Mouse (Mus musculus) hindbrain, embryonic 12.5 days (tissue): Measurements from ENCODE around the gene Opcml. TPM values are rescaled to one million over a fixed set of nuclear protein-coding genes. Genes with fewer than 3 reads are reported as not detected.

Experiments used
- ATAC-seq: fragments of 200-750 bp; cut with Nextera tagmentation; 2 replicates; pipeline ENCODE4 v1.8.0; 2017; ENCODE audit warnings: moderate TSS enrichment; ENCODE audit not compliant: low FRiP score
- H3K27ac ChIP-seq: fragments of 300-500 bp; sonication (generic); 2 replicates; pipeline ENCODE4 v1.5.1; 2016; ENCODE audit warnings: mild to moderate bottlenecking
- H3K27me3 ChIP-seq: fragments of 300-500 bp; sonication (generic); 2 replicates; pipeline ENCODE4 v1.6.1; 2016; ENCODE audit warnings: mild to moderate bottlenecking
- H3K36me3 ChIP-seq: fragments of 300-500 bp; sonication (generic); 2 replicates; pipeline ENCODE4 v1.6.1; 2016; ENCODE audit warnings: mild to moderate bottlenecking
- H3K4me1 ChIP-seq: fragments of 300-500 bp; sonication (generic); 2 replicates; pipeline ENCODE4 v1.6.1; 2016
- H3K4me2 ChIP-seq: fragments of 300-500 bp; sonication (generic); replicated peaks from 2 replicates; pipeline ENCODE4 v1.6.1; 2016; ENCODE audit warnings: mild to moderate bottlenecking
- H3K4me3 ChIP-seq: fragments of 300-500 bp; sonication (generic); 2 replicates; pipeline ENCODE4 v1.5.1; 2016; ENCODE audit warnings: mild to moderate bottlenecking
- H3K9ac ChIP-seq: fragments of 300-500 bp; sonication (generic); 2 replicates; pipeline ENCODE4 v1.6.1; 2016; ENCODE audit warnings: mild to moderate bottlenecking, moderate library complexity
- H3K9me3 ChIP-seq: fragments of 300-500 bp; sonication (generic); replicated peaks from 2 replicates; pipeline ENCODE4 v1.6.1; 2016; ENCODE audit warnings: mild to moderate bottlenecking
- WGBS: fragments of 180-500 bp; shearing (Covaris S2); methylation state at CpG from one replicate; pipeline ENCODE4 v1.1.7; 2016; 5-methylcytosine and 5-hydroxymethylcytosine counted together
- microRNA-seq: library from miRNA; unstranded; fragments of <30 nt; microRNA quantifications from one replicate; pipeline ENCODE4, GENCODE M21; 2017
- polyA plus RNA-seq: library from polyadenylated mRNA; unstranded; fragments of >200 nt; fragmentation: Nextera tagmentation; extraction: Ambion mirVana; gene quantifications from 2 replicates; pipeline ENCODE4 v1.2.1, GENCODE M21; 2016

Gene Opcml
- polyA plus RNA-seq, 1 experiment from 2014 or later: 10.8 TPM

DNA sequence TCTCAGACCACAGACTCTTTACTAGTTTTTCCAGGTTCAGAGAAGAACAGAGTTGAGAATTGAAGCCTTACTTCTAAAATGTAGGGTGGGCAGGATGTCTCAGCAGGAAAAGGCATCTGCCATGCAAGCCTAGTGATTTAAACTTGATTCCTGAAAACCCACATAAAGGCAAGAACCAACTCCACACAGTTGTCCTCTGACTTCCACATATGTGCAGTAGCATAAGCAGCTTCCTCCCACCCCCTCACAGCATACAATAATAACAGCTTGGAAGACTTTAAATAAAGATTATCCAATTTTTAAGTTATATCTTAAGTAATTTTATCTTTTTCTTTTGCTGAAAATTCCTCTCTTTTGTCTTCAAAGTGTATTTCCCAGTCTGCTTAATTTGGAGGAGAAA, 1150.3 kb downstream of the Opcml start:
- Histone ChIP-seq H3K4me3 (no peak overlapping the region), H3K9me3 (no peaks in the 10 kb centered on the region), H3K27ac (no peak overlapping the region), H3K36me3 (no peaks in the 10 kb centered on the region), H3K27me3 (no peaks in the 10 kb centered on the region), H3K9ac (no peak overlapping the region), H3K4me1 (no peaks in the 10 kb centered on the region), H3K4me2 (no peak overlapping the region)
- ATAC-seq: no peak

DNA sequence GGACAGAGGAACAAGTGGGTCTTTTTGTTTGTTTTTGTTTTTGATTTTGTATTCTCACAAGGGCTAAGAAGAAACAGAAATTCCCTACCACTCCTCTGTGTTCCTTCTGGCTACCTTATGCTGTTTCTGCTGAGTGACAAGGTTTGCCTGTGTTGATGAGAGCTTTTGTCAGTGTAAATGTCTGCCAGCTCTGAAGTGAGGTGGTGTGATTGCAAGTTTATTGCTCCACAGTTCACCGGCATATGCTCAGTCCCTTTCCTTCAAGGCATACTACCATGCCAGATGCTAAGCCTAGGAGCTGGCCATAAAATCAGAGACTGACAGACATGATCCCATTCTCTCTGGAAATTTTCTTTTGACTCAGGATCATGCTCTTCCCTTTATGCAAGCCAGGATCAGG, 1178.9 kb downstream of the Opcml start:
- H3K9ac ChIP-seq: no peak overlapping the region
- 84% methylated on average over 1 of the region's 1 CpGs for WGBS

More for the DNA sequence above, 1178.9 kb downstream of the Opcml start:
- Histone ChIP-seq H3K4me3 (no peak overlapping the region), H3K27ac (no peak overlapping the region), H3K4me1 (no peaks in the 10 kb centered on the region), H3K4me2 (no peak overlapping the region), H3K36me3 (no peaks in the 10 kb centered on the region), H3K27me3 (no peaks in the 10 kb centered on the region), H3K9me3 (no peaks in the 10 kb centered on the region)
- no peak for ATAC-seq

Small RNAs within 50 kb of the gene (microRNA-seq; reads per million reads assigned to microRNA genes)
- gene Gm44316: not detected
